Mouse (Mus musculus) bone marrow macrophage, adult 2 months (primary cell): ENCODE results near the gene Slc22a6. TPM values are rescaled to one million over a fixed set of nuclear protein-coding genes. Genes with fewer than 3 reads are reported as not detected.

ENCODE experiments used
- H3K27ac ChIP-seq: 2 replicates; pipeline ENCODE4 v1.5.1; 2012; ENCODE audit warnings: low read depth, low read length; ENCODE audit not compliant: insufficient read depth
- H3K4me1 ChIP-seq: 2 replicates; pipeline ENCODE4 v1.6.1; 2012; ENCODE audit warnings: low read length; ENCODE audit not compliant: control insufficient read depth, insufficient read depth
- H3K4me3 ChIP-seq: 2 replicates; pipeline ENCODE4 v1.5.1; 2012; ENCODE audit warnings: mild to moderate bottlenecking, low read length, moderate library complexity; ENCODE audit not compliant: insufficient read depth
- CTCF ChIP-seq: IDR thresholded peaks from 2 replicates; pipeline ENCODE4 v1.5.1; 2012; ENCODE audit warnings: low read depth, mild to moderate bottlenecking, low read length, moderate library complexity
- POLR2A ChIP-seq: IDR thresholded peaks from 2 replicates; pipeline ENCODE4 v1.6.1; 2012; ENCODE audit warnings: mild to moderate bottlenecking, low read depth, low read length, borderline replicate concordance
- polyA plus RNA-seq: library from polyadenylated mRNA; stranded (reverse); fragments of >200 nt; gene quantifications from 2 replicates; pipeline ENCODE4 v1.2.4, GENCODE M21; 2012; ENCODE audit not compliant: missing spikeins, insufficient read depth, insufficient read length

Gene Slc22a6
- polyA plus RNA-seq, 1 experiment: not detected

GRCm38 (mm10) chr19:8642086-8642485 is 24.2 kb downstream of the Slc22a6 start:
- Histone ChIP-seq H3K4me3 (no peak overlapping the region), H3K27ac (no peak overlapping the region), H3K4me1 (0 out of 2 replicates have a peak, but pooled peaks cover 4% of the 10 kb centered on the region)
- TF ChIP-seq POLR2A: no peak
- TF ChIP-seq CTCF: no peak

DNA sequence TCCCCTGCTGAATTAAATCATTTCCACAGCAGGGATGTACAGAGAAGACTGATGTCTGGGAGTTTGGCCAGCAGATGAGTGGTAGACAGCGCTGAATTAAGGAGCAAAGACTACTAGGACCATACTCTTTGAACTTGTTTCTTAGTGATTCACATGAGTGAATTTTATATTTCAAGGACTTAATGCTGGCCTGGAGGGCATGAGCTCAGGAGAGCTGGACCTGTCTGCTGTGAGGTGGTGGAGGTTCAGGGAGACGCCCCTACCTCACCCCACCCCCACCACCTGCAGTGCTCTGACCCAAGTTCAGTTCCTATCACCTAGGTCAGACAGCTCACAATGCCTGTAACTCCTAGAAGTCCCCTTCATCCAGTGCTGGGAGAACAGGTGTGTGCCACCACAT is 28.6 kb downstream of the Slc22a6 start:
- no peak overlapping the region for H3K4me3 ChIP-seq
- 0 out of 2 replicates have a peak, but pooled peaks cover 4% of the 10 kb centered on the region for H3K4me1 ChIP-seq
- H3K27ac ChIP-seq: no peak overlapping the region
- TF ChIP-seq CTCF (no peak), POLR2A (no peak)

DNA sequence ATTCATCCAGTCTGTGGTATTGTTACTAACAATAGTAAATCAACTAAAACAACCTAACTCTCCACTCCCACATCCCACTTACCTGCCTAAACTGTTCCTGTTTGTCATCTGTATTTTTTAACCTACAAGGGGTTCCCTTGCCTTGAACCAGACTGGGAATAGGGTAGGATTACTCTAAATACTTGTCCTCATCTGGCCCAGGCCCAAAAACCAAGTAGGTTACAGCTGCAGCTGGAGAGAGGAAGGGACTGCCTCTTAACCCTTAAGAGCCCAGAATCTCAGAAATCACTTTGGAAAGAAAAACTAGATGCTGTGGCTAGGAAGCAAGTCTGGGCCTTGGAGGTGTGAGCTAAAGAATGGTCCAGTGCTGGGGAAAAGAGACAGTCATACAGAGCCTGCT is 38.0 kb downstream of the Slc22a6 start:
- TF ChIP-seq CTCF (no peak), POLR2A (no peak)
- Histone ChIP-seq H3K4me3 (no peak overlapping the region), H3K4me1 (no peaks in the 10 kb centered on the region), H3K27ac (no peak overlapping the region)

- TF ChIP-seq CTCF (no peak), POLR2A (no peak)
Observed at GRCm38 (mm10) chr19:8656341-8656740, 38.5 kb downstream of the Slc22a6 start.

GRCm38 (mm10) chr19:8661821-8662307 is 44.0 kb downstream of the Slc22a6 start:
- Histone ChIP-seq H3K4me1 (0 out of 2 replicates have a peak, but pooled peaks cover 2% of the 10 kb centered on the region), H3K27ac (no peak overlapping the region), H3K4me3 (peak overlapping the region; percentile 51)
- TF ChIP-seq POLR2A (no peak), CTCF (no peak)

More at GRCm38 (mm10) chr19:8656341-8656740, 38.5 kb downstream of the Slc22a6 start:
- Histone ChIP-seq H3K4me1 (no peaks in the 10 kb centered on the region), H3K4me3 (no peak overlapping the region), H3K27ac (no peak overlapping the region)

- Histone ChIP-seq H3K4me1 (0 out of 2 replicates have a peak, but pooled peaks cover 2% of the 10 kb centered on the region), H3K27ac (no peak overlapping the region), H3K4me3 (peak overlapping the region; percentile 51)
- TF ChIP-seq POLR2A (no peak), CTCF (peak; percentile 48; the same call in 1 of the 2 replicates)
Observed at GRCm38 (mm10) chr19:8662337-8662736, 44.5 kb downstream of the Slc22a6 start.

DNA sequence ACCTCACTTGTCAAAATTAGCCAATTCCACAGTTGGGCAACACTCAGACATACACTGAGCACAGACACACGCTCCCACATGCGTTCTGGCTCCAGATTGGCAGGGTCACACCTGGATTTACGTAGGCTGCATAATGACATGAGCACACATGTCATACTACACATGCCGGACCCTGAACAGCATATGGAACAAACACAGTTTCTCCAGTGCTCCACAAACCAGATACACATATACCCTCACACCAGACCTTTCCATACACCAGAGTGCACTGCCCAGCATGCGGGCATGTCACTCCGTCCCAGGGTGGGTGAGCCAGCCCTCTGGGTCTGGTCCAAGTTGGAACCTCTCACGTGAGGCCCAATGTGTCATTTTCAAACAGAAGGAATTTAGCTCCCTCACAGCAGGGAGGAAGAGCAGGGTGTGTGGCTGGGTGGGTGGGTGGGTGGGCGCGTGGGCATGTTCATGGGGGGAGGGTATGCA is 45.6 kb downstream of the Slc22a6 start, which contains the start of gene Chrm1:
Gene Chrm1, plus strand, starts transcription at position 430 of the 480 bp plus-strand sequence.
- H3K4me1 ChIP-seq: 0 out of 2 replicates have a peak, but pooled peaks cover 2% of the 10 kb centered on the region
- H3K27ac ChIP-seq: no peak within 1 kb of the TSS

GRCm38 (mm10) chr19:8663911-8664421 is 46.1 kb downstream of the Slc22a6 start:
- H3K4me3 ChIP-seq: no peak overlapping the region
- H3K27ac ChIP-seq: no peak overlapping the region
- TF ChIP-seq POLR2A: no peak
- no peak for TF ChIP-seq CTCF
- 0 out of 2 replicates have a peak, but pooled peaks cover 2% of the 10 kb centered on the region for H3K4me1 ChIP-seq

More for the DNA sequence above, 45.6 kb downstream of the Slc22a6 start, which contains the start of gene Chrm1:
- no peak within 1 kb of the TSS for H3K4me3 ChIP-seq
- TF ChIP-seq POLR2A (no peak), CTCF (no peak)

GRCm38 (mm10) chr19:8664859-8665258 is 47.0 kb downstream of the Slc22a6 start:
- H3K4me1 ChIP-seq: 0 out of 2 replicates have a peak, but pooled peaks cover 2% of the 10 kb centered on the region

GRCm38 (mm10) chr19:8665746-8666145 is 47.9 kb downstream of the Slc22a6 start:
- Histone ChIP-seq H3K27ac (no peak overlapping the region), H3K4me3 (no peak overlapping the region), H3K4me1 (0 out of 2 replicates have a peak, but pooled peaks cover 2% of the 10 kb centered on the region)
- TF ChIP-seq POLR2A (no peak), CTCF (no peak)

More at GRCm38 (mm10) chr19:8664859-8665258, 47.0 kb downstream of the Slc22a6 start:
- no peak for TF ChIP-seq CTCF
- TF ChIP-seq POLR2A: no peak
- no peak overlapping the region for H3K27ac ChIP-seq
- no peak overlapping the region for H3K4me3 ChIP-seq
